ENCODE assay signal across 24 mouse cellular contexts in genomic region chr7:16668331-16668930, GRCm38 (mm10). TPM values are rescaled to one million over a fixed set of nuclear protein-coding genes. Genes with fewer than 3 reads are reported as not detected.
"Had no signal": no experiment of that assay in that cellular context is flagged by ENCODE, and none has a peak within 500 bp of the region (broad histone marks: within the 10 kb centered on the region; RNA-seq: fewer than 3 reads in every experiment).

No protein-coding gene starts in this region.

RNA-seq across cellular contexts. Expression of gene Ceacam15, which starts 7.1 kb away (rescaled TPM):
- total RNA-seq: layer of hippocampus, adult 18-20 months; layer of hippocampus, postnatal 14 days; left cerebral cortex, adult 8-10 months; left cerebral cortex, postnatal 14 days; left cerebral cortex, postnatal 4 days; megakaryocyte, adult 5-6 weeks; monocyte, adult 5-6 weeks; neutrophil, adult 5-6 weeks had no signal
- polyA plus RNA-seq: kidney, embryonic 16.5 days; limb, embryonic 12.5 days; limb, embryonic 15.5 days; liver, embryonic 11.5 days; liver, embryonic 14.5 days; liver, postnatal 0 days; lung, embryonic 14.5 days; lung, postnatal 0 days; macrophage; midbrain, embryonic 10.5 days; midbrain, embryonic 13.5 days; midbrain, embryonic 16.5 days; myocyte; neural tube, embryonic 13.5 days; stomach, embryonic 15.5 days; urinary bladder, adult 2 months had no signal

RNA-seq across cellular contexts. Expression of gene Ceacam9, which starts 53.3 kb away (rescaled TPM):
- total RNA-seq: layer of hippocampus, adult 18-20 months; layer of hippocampus, postnatal 14 days; left cerebral cortex, postnatal 14 days; left cerebral cortex, postnatal 4 days; megakaryocyte, adult 5-6 weeks; monocyte, adult 5-6 weeks; neutrophil, adult 5-6 weeks had no signal
- polyA plus RNA-seq: kidney, embryonic 16.5 days; limb, embryonic 12.5 days; limb, embryonic 15.5 days; liver, embryonic 11.5 days; liver, embryonic 14.5 days; liver, postnatal 0 days; lung, embryonic 14.5 days; lung, postnatal 0 days; macrophage; midbrain, embryonic 10.5 days; midbrain, embryonic 13.5 days; myocyte; neural tube, embryonic 13.5 days; stomach, embryonic 15.5 days; urinary bladder, adult 2 months had no signal
